Mouse (Mus musculus) adipocyte (in vitro differentiated cells): ENCODE results near the gene Bace1.
A peak's percentile ranks its signal among the peaks of the same experiment; 100 is the strongest.

Source experiments
- DNase-seq: peaks from one replicate; pipeline ENCODE4 v3.0.0-alpha.2; 2016; ENCODE audit warnings: low spot score

Gene Bace1

GRCm38 (mm10) chr9:45905811-45906237 lies 67.4 kb downstream of the Bace1 start:
- no peak for DNase-seq

- peak; percentile 86 for DNase-seq
Measured at GRCm38 (mm10) chr9:45906355-45907077, 68.1 kb downstream of the Bace1 start, which contains the start of the genes Pcsk7 and Rnf214. Pcsk7 (plus strand) TSS chr9:45906497. Rnf214 (minus strand) TSS chr9:45906911.

GRCm38 (mm10) chr9:45907078-45907428 lies 68.7 kb downstream of the Bace1 start:
- DNase-seq, result peak; percentile 44

- DNase-seq, result no peak
Measured at GRCm38 (mm10) chr9:45910995-45911394, 72.6 kb downstream of the Bace1 start.

- peak; percentile 75 for DNase-seq
Measured at GRCm38 (mm10) chr9:45911673-45912072, 73.3 kb downstream of the Bace1 start.
